Mouse (Mus musculus) right cerebral cortex, adult 18-20 months (tissue): ENCODE data around the gene Kirrel2.

Experiments
- DNase-seq: peaks from one replicate; pipeline ENCODE4 v3.0.0; 2022; ENCODE audit warnings: mixed read lengths

Gene Kirrel2

GRCm38 (mm10) chr7:30411023-30411422, 46.5 kb downstream of the Kirrel2 start:
- DNase-seq: no peak

- DNase-seq: no peak
Observed at GRCm38 (mm10) chr7:30409789-30410188, 47.7 kb downstream of the Kirrel2 start.

- DNase-seq: no peak
Observed at GRCm38 (mm10) chr7:30408639-30409038, 48.9 kb downstream of the Kirrel2 start.

- DNase-seq: no peak
Observed at GRCm38 (mm10) chr7:30402343-30402742, 55.1 kb downstream of the Kirrel2 start.

GRCm38 (mm10) chr7:30399671-30400070, 57.8 kb downstream of the Kirrel2 start:
- no peak for DNase-seq
